Mouse (Mus musculus): ENCODE measurements around the gene Sowaha.

Gene Sowaha

GRCm38 (mm10) chr11:53478383-53479170 is 1.5 kb downstream of the Sowaha start:
- in situ Hi-C loops (cut with MboI; ENCODE audit: unreplicated experiment in 2 of 2), result no loop called here

GRCm38 (mm10) chr11:53477833-53478232 is 2.2 kb downstream of the Sowaha start:
- in situ Hi-C loops (cut with MboI; ENCODE audit: unreplicated experiment in 2 of 2), result no loop called here

DNA sequence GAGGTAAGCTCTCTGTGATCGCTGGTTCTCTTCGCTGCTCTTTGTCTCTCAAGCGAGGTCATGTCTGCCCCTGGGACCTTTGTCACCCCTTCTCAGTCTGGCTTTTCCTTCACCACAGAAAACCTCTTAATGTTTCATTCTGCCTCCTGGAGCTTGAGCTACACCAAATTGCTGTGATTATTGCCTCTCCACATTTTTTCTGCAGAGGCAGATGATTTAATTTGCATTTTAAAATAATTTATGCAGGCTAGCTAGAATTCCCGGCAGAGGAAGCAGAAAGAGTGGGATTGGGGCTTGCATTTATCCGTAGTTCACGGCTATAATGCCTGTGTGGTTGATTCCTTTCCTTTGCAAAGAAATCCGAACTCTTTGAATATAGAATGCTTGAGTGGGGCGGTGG is 4.5 kb downstream of the Sowaha start:
- in situ Hi-C loops (cut with MboI; ENCODE audit: unreplicated experiment in 2 of 2), result no loop called here

DNA sequence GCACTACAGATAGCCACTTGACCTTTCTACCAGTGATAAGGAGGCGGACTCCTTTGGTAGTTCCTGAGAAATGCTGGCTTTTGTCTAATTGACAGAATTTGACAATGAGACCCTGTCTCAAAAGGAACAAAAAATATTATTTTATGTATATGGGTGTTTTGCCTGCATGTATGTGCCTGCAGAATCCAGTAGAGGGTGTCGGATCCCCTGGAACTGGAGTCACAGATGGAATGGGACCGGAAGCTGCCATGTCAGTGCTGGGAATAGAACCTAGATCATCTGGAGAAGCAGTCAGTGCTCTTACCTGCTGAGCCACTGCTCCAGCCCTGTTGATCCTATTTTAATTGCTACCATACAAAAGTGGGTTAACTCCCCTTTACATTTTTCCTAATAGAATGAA is 7.4 kb downstream of the Sowaha start:
- in situ Hi-C loops (cut with MboI; ENCODE audit: unreplicated experiment in 2 of 2), result loop anchor here in 1 of 2 experiments (25.0 kb wide), 1 partner anchor 790 kb away; the partner anchor contains the start of gene Il3

- in situ Hi-C loops (cut with MboI; ENCODE audit: unreplicated experiment in 2 of 2), result loop anchor here (5.0 to 25.0 kb wide), 5 partner anchors 157 to 792 kb away; partner anchors contain the start of gene Il3 (in 1 of the 2)
These were observed 9.9 kb downstream of the Sowaha start, which contains the start of gene Gm9837 for GRCm38 (mm10) chr11:53469968-53470695. Gene Gm9837, minus strand, starts transcription at chr11:53470479.

GRCm38 (mm10) chr11:53469294-53469967 is 10.6 kb downstream of the Sowaha start:
- in situ Hi-C loops (cut with MboI; ENCODE audit: unreplicated experiment in 2 of 2), result loop anchor here (5.0 to 25.0 kb wide), 5 partner anchors 158 to 793 kb away; partner anchors contain the start of gene Il3 (in 1 of the 2)

- in situ Hi-C loops (cut with MboI; ENCODE audit: unreplicated experiment in 2 of 2), result loop anchor here (5.0 to 25.0 kb wide), 5 partner anchors 161 to 796 kb away; partner anchors contain the start of gene Il3 (in 1 of the 2)
These were observed 13.7 kb downstream of the Sowaha start for GRCm38 (mm10) chr11:53466231-53466971.

- in situ Hi-C loops (cut with MboI; ENCODE audit: unreplicated experiment in 2 of 2), result loop anchor here (10.0 to 25.0 kb wide), 2 partner anchors 411 to 799 kb away; partner anchors contain the start of gene Il3 (in 1 of the 2)
These were observed 16.3 kb downstream of the Sowaha start for GRCm38 (mm10) chr11:53463551-53464424.

GRCm38 (mm10) chr11:53461727-53462126 is 18.3 kb downstream of the Sowaha start:
- in situ Hi-C loops (cut with MboI; ENCODE audit: unreplicated experiment in 2 of 2), result loop anchor here (10.0 to 25.0 kb wide), 2 partner anchors 413 to 801 kb away; partner anchors contain the start of gene Il3 (in 1 of the 2)

- in situ Hi-C loops (cut with MboI; ENCODE audit: unreplicated experiment in 2 of 2), result loop anchor here (10.0 to 25.0 kb wide), 2 partner anchors 415 to 802 kb away; partner anchors contain the start of gene Il3 (in 1 of the 2)
These were observed 19.9 kb downstream of the Sowaha start for GRCm38 (mm10) chr11:53460192-53460591.

DNA sequence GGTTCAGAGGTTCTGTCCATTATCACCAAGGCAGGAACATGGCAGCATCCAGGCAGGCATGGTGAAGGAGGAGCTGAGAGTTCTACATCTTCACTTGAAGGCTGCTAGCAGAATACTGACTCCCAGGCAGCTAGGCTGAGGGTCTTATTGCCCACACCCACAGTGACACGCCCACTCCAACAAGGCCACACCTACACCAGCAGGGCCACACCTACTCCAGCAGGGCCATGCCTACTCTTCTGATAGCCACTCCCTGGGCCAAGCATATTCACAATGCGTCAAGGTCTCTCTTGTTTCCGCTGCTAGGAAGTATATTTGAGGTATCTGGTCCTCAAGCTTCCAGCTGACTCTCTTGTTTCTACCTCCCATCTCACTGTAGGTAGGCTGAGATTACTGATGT is 21.1 kb downstream of the Sowaha start:
- in situ Hi-C loops (cut with MboI; ENCODE audit: unreplicated experiment in 2 of 2), result loop anchor here in 1 of 2 experiments (25.0 kb wide), 1 partner anchor 803 kb away; the partner anchor contains the start of gene Il3

DNA sequence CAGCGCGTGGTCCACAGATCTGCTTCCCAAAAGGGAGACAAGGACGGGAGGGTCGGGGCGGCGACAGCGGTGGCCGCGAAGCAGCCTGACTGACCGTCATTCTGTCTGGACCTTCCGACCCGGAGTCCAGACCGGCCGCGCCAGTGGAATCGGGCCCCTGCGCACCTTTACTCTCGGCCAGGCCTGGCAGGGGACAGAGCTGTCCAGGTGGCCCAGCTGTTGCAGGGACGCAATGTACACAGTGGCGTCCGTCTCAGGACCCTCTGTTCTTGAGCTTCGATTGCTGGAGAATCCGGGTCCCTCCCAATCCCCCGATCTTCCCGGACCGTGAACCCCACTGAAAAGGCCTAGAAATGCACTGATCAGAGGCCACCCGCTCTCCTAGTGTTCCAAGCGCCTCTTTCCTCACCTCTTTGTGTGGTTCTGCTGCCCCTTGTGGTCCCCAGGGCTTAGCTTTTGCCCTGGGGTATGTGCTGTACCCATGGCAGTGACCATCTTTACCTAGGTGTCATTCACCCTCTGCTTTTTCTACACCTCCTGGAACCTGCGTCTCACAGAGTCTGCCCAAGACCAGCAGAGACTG is 22.6 kb downstream of the Sowaha start:
- in situ Hi-C loops (cut with MboI; ENCODE audit: unreplicated experiment in 2 of 2), result loop anchor here in 1 of 2 experiments (25.0 kb wide), 1 partner anchor 805 kb away; the partner anchor contains the start of gene Il3

- in situ Hi-C loops (cut with MboI; ENCODE audit: unreplicated experiment in 2 of 2), result loop anchor here in 1 of 2 experiments (25.0 kb wide), 1 partner anchor 806 kb away; the partner anchor contains the start of gene Il3
These were observed 23.4 kb downstream of the Sowaha start, which contains the start of the genes Gm10447 and Shroom1 for GRCm38 (mm10) chr11:53456474-53457371. Gene Gm10447, minus strand, starts transcription at chr11:53457110. Gene Shroom1, plus strand, starts transcription at chr11:53457205.

DNA sequence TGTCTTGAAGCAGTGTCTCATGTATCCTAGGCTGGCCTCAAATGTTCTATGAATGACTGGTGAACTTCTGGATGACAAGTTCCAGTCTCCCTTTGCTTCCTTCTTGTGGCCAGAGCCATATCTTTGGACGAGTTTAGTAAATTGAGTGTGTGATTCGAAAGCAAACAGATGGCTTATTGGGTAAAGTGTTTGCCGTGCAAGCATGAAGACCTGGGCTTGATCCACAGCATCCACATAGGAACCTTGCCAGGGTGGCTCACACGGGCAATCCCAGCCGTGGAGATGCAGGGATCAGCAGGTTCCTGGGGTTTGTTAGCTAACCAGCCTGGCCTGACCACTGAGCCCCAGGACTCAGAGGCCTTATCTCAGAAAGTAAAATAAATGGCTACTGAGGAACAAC is 27.0 kb downstream of the Sowaha start:
- in situ Hi-C loops (cut with MboI; ENCODE audit: unreplicated experiment in 2 of 2), result loop anchor here in 1 of 2 experiments (25.0 kb wide), 1 partner anchor 809 kb away; the partner anchor contains the start of gene Il3

- in situ Hi-C loops (cut with MboI; ENCODE audit: unreplicated experiment in 2 of 2), result loop anchor here in 1 of 2 experiments (25.0 kb wide), 1 partner anchor 810 kb away; the partner anchor contains the start of gene Il3
These were observed 27.7 kb downstream of the Sowaha start for GRCm38 (mm10) chr11:53452396-53452795.

- in situ Hi-C loops (cut with MboI; ENCODE audit: unreplicated experiment in 2 of 2), result loop anchor here in 1 of 2 experiments (25.0 kb wide), 1 partner anchor 811 kb away; the partner anchor contains the start of gene Il3
These were observed 28.7 kb downstream of the Sowaha start for GRCm38 (mm10) chr11:53451361-53451760.
